Mouse (Mus musculus): ENCODE results near the gene Kl. TPM values are rescaled to one million over a fixed set of nuclear protein-coding genes. Genes with fewer than 3 reads are reported as not detected.

Gene Kl
- polyA plus RNA-seq, 1 experiment = 0.18 TPM

- Histone ChIP-seq H3K4me3 (ENCODE audit: low read depth, low read length) (no peak overlapping the region), H3K27ac (ENCODE audit: insufficient read depth, low read depth, low read length) (no peak overlapping the region)
- TF ChIP-seq CTCF (IDR thresholded peaks at IDR 0.05; ENCODE audit: extremely low read depth, insufficient read length, insufficient replicate concordance, low read depth, low read length) (no peak), POLR2A (IDR thresholded peaks at IDR 0.05; ENCODE audit: low read depth, low read length) (no peak)
Measured at GRCm38 (mm10) chr5:151018450-151018849, 66.0 kb downstream of the Kl start.

GRCm38 (mm10) chr5:151018959-151019358 is 66.6 kb downstream of the Kl start:
- Histone ChIP-seq H3K4me3 (ENCODE audit: low read depth, low read length) (no peak overlapping the region), H3K36me3 (ENCODE audit: control insufficient read depth, insufficient read depth, low read length) (no peaks in the 10 kb centered on the region), H3K27ac (ENCODE audit: insufficient read depth, low read depth, low read length) (no peak overlapping the region), H3K27me3 (ENCODE audit: control insufficient read depth, insufficient read depth, low read length) (no peaks in the 10 kb centered on the region), H3K4me1 (ENCODE audit: control insufficient read depth, insufficient read depth, insufficient read length, low read length) (peaks cover 2% of the 10 kb centered on the region)
- TF ChIP-seq CTCF (IDR thresholded peaks at IDR 0.05; ENCODE audit: extremely low read depth, insufficient read length, insufficient replicate concordance, low read depth, low read length) (no peak), POLR2A (IDR thresholded peaks at IDR 0.05; ENCODE audit: low read depth, low read length) (no peak)
- 16% methylated on average over 5 of the region's 5 CpGs for WGBS

More at GRCm38 (mm10) chr5:151018450-151018849, 66.0 kb downstream of the Kl start:
- H3K4me1 ChIP-seq (ENCODE audit: control insufficient read depth, insufficient read depth, insufficient read length, low read length) = peaks cover 2% of the 10 kb centered on the region
- H3K36me3 ChIP-seq (ENCODE audit: control insufficient read depth, insufficient read depth, low read length) = no peaks in the 10 kb centered on the region
- H3K27me3 ChIP-seq (ENCODE audit: control insufficient read depth, insufficient read depth, low read length) = no peaks in the 10 kb centered on the region
- 45% methylated on average over 5 of the region's 5 CpGs for WGBS

- WGBS = 75% methylated on average over 13 of the region's 13 CpGs
- no peaks in the 10 kb centered on the region for H3K36me3 ChIP-seq (ENCODE audit: control insufficient read depth, insufficient read depth, low read length)
- H3K4me3 ChIP-seq (ENCODE audit: low read depth, low read length) = no peak overlapping the region
- no peak for TF ChIP-seq CTCF (IDR thresholded peaks at IDR 0.05; ENCODE audit: extremely low read depth, insufficient read length, insufficient replicate concordance, low read depth, low read length)
- no peak for TF ChIP-seq POLR2A (IDR thresholded peaks at IDR 0.05; ENCODE audit: low read depth, low read length)
- peaks cover 2% of the 10 kb centered on the region for H3K4me1 ChIP-seq (ENCODE audit: control insufficient read depth, insufficient read depth, insufficient read length, low read length)
- H3K27me3 ChIP-seq (ENCODE audit: control insufficient read depth, insufficient read depth, low read length) = no peaks in the 10 kb centered on the region
- no peak overlapping the region for H3K27ac ChIP-seq (ENCODE audit: insufficient read depth, low read depth, low read length)
Measured at GRCm38 (mm10) chr5:151020031-151020820, 67.8 kb downstream of the Kl start.

- Histone ChIP-seq H3K36me3 (ENCODE audit: control insufficient read depth, insufficient read depth, low read length) (no peaks in the 10 kb centered on the region), H3K27ac (ENCODE audit: insufficient read depth, low read depth, low read length) (no peak overlapping the region), H3K4me1 (ENCODE audit: control insufficient read depth, insufficient read depth, insufficient read length, low read length) (peaks cover 2% of the 10 kb centered on the region), H3K4me3 (ENCODE audit: low read depth, low read length) (no peak overlapping the region), H3K27me3 (ENCODE audit: control insufficient read depth, insufficient read depth, low read length) (no peaks in the 10 kb centered on the region)
- TF ChIP-seq POLR2A (IDR thresholded peaks at IDR 0.05; ENCODE audit: low read depth, low read length) (no peak), CTCF (IDR thresholded peaks at IDR 0.05; ENCODE audit: extremely low read depth, insufficient read length, insufficient replicate concordance, low read depth, low read length) (no peak)
- 82% methylated on average over 14 of the region's 14 CpGs for WGBS
Measured at GRCm38 (mm10) chr5:151020831-151021230, 68.4 kb downstream of the Kl start.

GRCm38 (mm10) chr5:151022026-151022425 is 69.6 kb downstream of the Kl start:
- Histone ChIP-seq H3K4me3 (ENCODE audit: low read depth, low read length) (no peak overlapping the region), H3K36me3 (ENCODE audit: control insufficient read depth, insufficient read depth, low read length) (no peaks in the 10 kb centered on the region), H3K4me1 (ENCODE audit: control insufficient read depth, insufficient read depth, insufficient read length, low read length) (peaks cover 2% of the 10 kb centered on the region), H3K27me3 (ENCODE audit: control insufficient read depth, insufficient read depth, low read length) (no peaks in the 10 kb centered on the region), H3K27ac (ENCODE audit: insufficient read depth, low read depth, low read length) (no peak overlapping the region)
- TF ChIP-seq CTCF (IDR thresholded peaks at IDR 0.05; ENCODE audit: extremely low read depth, insufficient read length, insufficient replicate concordance, low read depth, low read length) (no peak), POLR2A (IDR thresholded peaks at IDR 0.05; ENCODE audit: low read depth, low read length) (no peak)
- 85% methylated on average over 7 of the region's 7 CpGs for WGBS

GRCm38 (mm10) chr5:151022939-151023338 is 70.5 kb downstream of the Kl start:
- no peak overlapping the region for H3K27ac ChIP-seq (ENCODE audit: insufficient read depth, low read depth, low read length)
- H3K4me1 ChIP-seq (ENCODE audit: control insufficient read depth, insufficient read depth, insufficient read length, low read length) = peaks cover 2% of the 10 kb centered on the region
- TF ChIP-seq POLR2A (IDR thresholded peaks at IDR 0.05; ENCODE audit: low read depth, low read length) (no peak), CTCF (IDR thresholded peaks at IDR 0.05; ENCODE audit: extremely low read depth, insufficient read length, insufficient replicate concordance, low read depth, low read length) (no peak)
- H3K36me3 ChIP-seq (ENCODE audit: control insufficient read depth, insufficient read depth, low read length) = no peaks in the 10 kb centered on the region
- no peaks in the 10 kb centered on the region for H3K27me3 ChIP-seq (ENCODE audit: control insufficient read depth, insufficient read depth, low read length)
- WGBS = 69% methylated on average over 1 of the region's 1 CpGs
- H3K4me3 ChIP-seq (ENCODE audit: low read depth, low read length) = no peak overlapping the region

- Histone ChIP-seq H3K4me3 (ENCODE audit: low read depth, low read length) (no peak overlapping the region), H3K36me3 (ENCODE audit: control insufficient read depth, insufficient read depth, low read length) (no peaks in the 10 kb centered on the region), H3K27me3 (ENCODE audit: control insufficient read depth, insufficient read depth, low read length) (no peaks in the 10 kb centered on the region), H3K27ac (ENCODE audit: insufficient read depth, low read depth, low read length) (no peak overlapping the region), H3K4me1 (ENCODE audit: control insufficient read depth, insufficient read depth, insufficient read length, low read length) (peaks cover 2% of the 10 kb centered on the region)
- TF ChIP-seq POLR2A (IDR thresholded peaks at IDR 0.05; ENCODE audit: low read depth, low read length) (no peak), CTCF (IDR thresholded peaks at IDR 0.05; ENCODE audit: extremely low read depth, insufficient read length, insufficient replicate concordance, low read depth, low read length) (no peak)
- 66% methylated on average over 8 of the region's 8 CpGs for WGBS
Measured at GRCm38 (mm10) chr5:151023461-151023860, 71.1 kb downstream of the Kl start.

All from small intestine, adult 2 months (tissue).